Comparison of ENCODE assay signal across 21 mouse cellular contexts in the genomic region with DNA sequence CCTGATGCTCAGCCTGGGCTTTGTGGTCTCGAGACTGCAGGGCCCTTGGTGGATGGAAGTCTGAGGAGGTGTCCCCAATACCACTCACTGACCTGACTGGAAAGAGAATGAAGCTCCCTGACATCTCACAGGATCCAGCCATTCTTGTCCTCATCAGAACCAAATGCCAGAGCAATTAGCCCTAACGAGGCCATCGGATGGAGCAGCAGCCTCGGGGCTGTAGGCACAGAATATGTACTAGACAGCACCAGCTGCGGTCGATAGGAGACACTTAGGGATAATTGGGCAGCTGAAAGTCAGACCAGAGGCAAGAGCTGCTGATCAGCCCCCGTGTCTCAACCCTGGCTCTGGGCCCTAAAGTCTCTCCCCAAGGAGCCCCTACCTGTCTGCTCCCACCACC. TPM values are rescaled to one million over a fixed set of nuclear protein-coding genes. Genes with fewer than 3 reads are reported as not detected.
DNase-seq lines count a peak whose midpoint lies in the region; ATAC-seq lines count a peak whose summit lies in the region.
"Had no signal": no experiment of that assay in that cellular context is flagged by ENCODE, and none has a peak within 500 bp of the region (broad histone marks: within the 10 kb centered on the region; RNA-seq: fewer than 3 reads in every experiment).

No protein-coding gene starts in this region.

- no peaks in the 10 kb centered on the region for H3K36me3 ChIP-seq in midbrain, embryonic 12.5 days
- H3K36me3 ChIP-seq in midbrain, embryonic 16.5 days (ENCODE audit: control insufficient read depth, insufficient read depth, low read length), result no peaks in the 10 kb centered on the region
- H3K36me3 ChIP-seq in forebrain, embryonic 12.5 days (replicated peaks), result no peaks in the 10 kb centered on the region
- no peaks in the 10 kb centered on the region for H3K36me3 ChIP-seq in hindbrain, embryonic 14.5 days (replicated peaks; ENCODE audit: control insufficient read depth, insufficient read depth)
- H3K36me3 ChIP-seq: kidney, embryonic 15.5 days; neural tube, embryonic 12.5 days; stomach, embryonic 15.5 days had no signal

- WGBS in midbrain, embryonic 12.5 days, result 68% methylated on average over 7 of the region's 7 CpGs
- WGBS in midbrain, embryonic 16.5 days, result 46% methylated on average over 7 of the region's 7 CpGs
- WGBS in forebrain, embryonic 12.5 days, result 18% methylated on average over 7 of the region's 7 CpGs
- WGBS in hindbrain, embryonic 14.5 days, result 45% methylated on average over 7 of the region's 7 CpGs

- H3K9me3 ChIP-seq in midbrain, embryonic 12.5 days, result no peaks in the 10 kb centered on the region
- no peaks in the 10 kb centered on the region for H3K9me3 ChIP-seq in midbrain, embryonic 16.5 days (replicated peaks; ENCODE audit: control insufficient read depth, low read length, poor library complexity, severe bottlenecking)
- H3K9me3 ChIP-seq in forebrain, embryonic 12.5 days, result no peaks in the 10 kb centered on the region
- H3K9me3 ChIP-seq in hindbrain, embryonic 14.5 days (ENCODE audit: control insufficient read depth, low read length), result no peaks in the 10 kb centered on the region
- H3K9me3 ChIP-seq: kidney, embryonic 15.5 days; neural tube, embryonic 12.5 days; stomach, embryonic 15.5 days had no signal

- peaks cover 42% of the 10 kb centered on the region for H3K4me1 ChIP-seq in midbrain, embryonic 12.5 days
- H3K4me1 ChIP-seq in midbrain, embryonic 16.5 days (ENCODE audit: control insufficient read depth, insufficient read depth, low read length), result peaks cover 10% of the 10 kb centered on the region; the same call in 1 of the 2 replicates
- H3K4me1 ChIP-seq in forebrain, embryonic 12.5 days, result peaks cover 58% of the 10 kb centered on the region
- peaks cover 46% of the 10 kb centered on the region for H3K4me1 ChIP-seq in hindbrain, embryonic 14.5 days (replicated peaks; ENCODE audit: control insufficient read depth, insufficient read depth, low read length)
- H3K4me1 ChIP-seq: stomach, embryonic 15.5 days had no signal

- DNase-seq in brain, adult 2 months (ENCODE audit: low read depth, low spot score), result peak; percentile 16
- DNase-seq in hindbrain, embryonic 14.5 days (ENCODE audit: low spot score), result no peak
- DNase-seq in gastrocnemius, adult 18-20 months (ENCODE audit: low spot score), result no peak
- no peak for DNase-seq in testis, postnatal 14 days (ENCODE audit: low spot score)
- DNase-seq: B cell, adult 2 months; cerebellum, adult 9-10 months; gastrocnemius, postnatal 10 days; kidney, postnatal 4 days; right cerebral cortex, postnatal 25 days had no signal

- ATAC-seq in midbrain, embryonic 12.5 days (ENCODE audit: low FRiP score, low read depth), result no peak
- no peak for ATAC-seq in midbrain, embryonic 16.5 days
- ATAC-seq in forebrain, embryonic 12.5 days (ENCODE audit: low FRiP score), result no peak
- no peak for ATAC-seq in hindbrain, embryonic 14.5 days (ENCODE audit: low FRiP score)
- ATAC-seq: intestine, embryonic 16.5 days had no signal

- peak overlapping the region; percentile 69; the same call in 1 of the 2 replicates for H3K27ac ChIP-seq in midbrain, embryonic 12.5 days (replicated peaks)
- H3K27ac ChIP-seq in midbrain, embryonic 16.5 days (ENCODE audit: low read length), result no peak overlapping the region
- peak overlapping the region; percentile 74 for H3K27ac ChIP-seq in forebrain, embryonic 12.5 days
- peak overlapping the region; percentile 47; the same call in 1 of the 2 replicates for H3K27ac ChIP-seq in hindbrain, embryonic 14.5 days
- H3K27ac ChIP-seq: kidney, embryonic 15.5 days; liver, embryonic 14.5 days; macrophage; neural tube, embryonic 12.5 days; stomach, embryonic 15.5 days had no signal

- peaks cover 4% of the 10 kb centered on the region; the same call in 1 of the 2 replicates for H3K27me3 ChIP-seq in midbrain, embryonic 12.5 days
- no peaks in the 10 kb centered on the region for H3K27me3 ChIP-seq in midbrain, embryonic 16.5 days (ENCODE audit: control insufficient read depth, insufficient read depth, low read depth, low read length)
- peaks cover 36% of the 10 kb centered on the region for H3K27me3 ChIP-seq in forebrain, embryonic 12.5 days
- no peaks in the 10 kb centered on the region for H3K27me3 ChIP-seq in hindbrain, embryonic 14.5 days (ENCODE audit: control insufficient read depth, insufficient read depth, low read length)
- H3K27me3 ChIP-seq: neural tube, embryonic 12.5 days had no signal

- no peak overlapping the region for H3K4me3 ChIP-seq in midbrain, embryonic 12.5 days
- no peak overlapping the region for H3K4me3 ChIP-seq in midbrain, embryonic 16.5 days (ENCODE audit: low read depth, low read length)
- H3K4me3 ChIP-seq in forebrain, embryonic 12.5 days (replicated peaks), result no peak overlapping the region
- no peak overlapping the region for H3K4me3 ChIP-seq in hindbrain, embryonic 14.5 days (replicated peaks; ENCODE audit: low read length)
- H3K4me3 ChIP-seq: kidney, embryonic 15.5 days; neural tube, embryonic 12.5 days; stomach, embryonic 15.5 days had no signal

- no peak overlapping the region for H3K9ac ChIP-seq in midbrain, embryonic 12.5 days (replicated peaks)
- H3K9ac ChIP-seq in midbrain, embryonic 16.5 days (ENCODE audit: low read depth, low read length), result no peak overlapping the region
- no peak overlapping the region for H3K9ac ChIP-seq in forebrain, embryonic 12.5 days
- H3K9ac ChIP-seq in hindbrain, embryonic 14.5 days, result no peak overlapping the region
- H3K9ac ChIP-seq: kidney, embryonic 15.5 days; liver, embryonic 14.5 days; neural tube, embryonic 12.5 days; stomach, embryonic 15.5 days had no signal

- H3K4me2 ChIP-seq in midbrain, embryonic 12.5 days (replicated peaks), result no peak overlapping the region
- H3K4me2 ChIP-seq in midbrain, embryonic 16.5 days (ENCODE audit: low read length), result no peak overlapping the region
- no peak overlapping the region; the same call in 1 of the 2 replicates for H3K4me2 ChIP-seq in forebrain, embryonic 12.5 days
- no peak overlapping the region for H3K4me2 ChIP-seq in hindbrain, embryonic 14.5 days (replicated peaks)
- H3K4me2 ChIP-seq: kidney, embryonic 15.5 days; neural tube, embryonic 12.5 days; stomach, embryonic 15.5 days had no signal

RNA-seq across cellular contexts. Expression of gene Th, which starts 26.6 kb away (rescaled TPM):
- 16.2 and 28.5 TPM in 2 replicates for polyA plus RNA-seq in midbrain, embryonic 12.5 days (2016; fragmentation: Nextera tagmentation; extraction: Ambion mirVana)
- polyA plus RNA-seq in midbrain, embryonic 16.5 days (2015; fragmentation: Nextera tagmentation; extraction: Ambion mirVana), result 17.8 and 28.7 TPM in 2 replicates
- 13.9 and 17.8 TPM in 2 replicates for polyA plus RNA-seq in forebrain, embryonic 12.5 days (2016; fragmentation: Nextera tagmentation; extraction: Ambion mirVana)
- 4.7 and 7.6 TPM in 2 replicates for polyA plus RNA-seq in hindbrain, embryonic 14.5 days (2014; fragmentation: Nextera tagmentation; extraction: Ambion mirVana)
- 1 to 10 TPM in 1 of 2 experiments, not detected in 1; 1.1 TPM for total RNA-seq in gastrocnemius, adult 18-20 months (2021)
- total RNA-seq: common myeloid progenitor, adult 5-6 weeks; heart, adult 8-10 months; hematopoietic stem cell, adult 5-6 weeks had no signal
- polyA plus RNA-seq: macrophage had no signal
